Mouse (Mus musculus) MEL (cell line): ENCODE results near the gene Klhl22.

ENCODE experiments used
- CTCF ChIP-seq, 3 experiments: IDR thresholded peaks in 2 of 3; conservative IDR thresholded peaks in 1 of 3; 2 replicates each; pipeline ENCODE4 v1.5.1; 2011 to 2012; ENCODE audit warnings: low read length in 3 of 3, low read depth in 2 of 3, mild to moderate bottlenecking in 2 of 3, improper control_type of control experiment in 1 of 3, inconsistent platforms in 1 of 3, mixed read lengths in 1 of 3, moderate library complexity in 1 of 3; ENCODE audit not compliant: control insufficient read depth in 1 of 3, insufficient read depth in 1 of 3, poor library complexity in 1 of 3, severe bottlenecking in 1 of 3
- POLR2AphosphoS5 ChIP-seq: IDR thresholded peaks from 2 replicates; pipeline ENCODE4 v1.6.1; 2012; ENCODE audit warnings: low read depth, borderline replicate concordance, mild to moderate bottlenecking, inconsistent platforms, low read length, moderate library complexity, mixed read lengths

DNA sequence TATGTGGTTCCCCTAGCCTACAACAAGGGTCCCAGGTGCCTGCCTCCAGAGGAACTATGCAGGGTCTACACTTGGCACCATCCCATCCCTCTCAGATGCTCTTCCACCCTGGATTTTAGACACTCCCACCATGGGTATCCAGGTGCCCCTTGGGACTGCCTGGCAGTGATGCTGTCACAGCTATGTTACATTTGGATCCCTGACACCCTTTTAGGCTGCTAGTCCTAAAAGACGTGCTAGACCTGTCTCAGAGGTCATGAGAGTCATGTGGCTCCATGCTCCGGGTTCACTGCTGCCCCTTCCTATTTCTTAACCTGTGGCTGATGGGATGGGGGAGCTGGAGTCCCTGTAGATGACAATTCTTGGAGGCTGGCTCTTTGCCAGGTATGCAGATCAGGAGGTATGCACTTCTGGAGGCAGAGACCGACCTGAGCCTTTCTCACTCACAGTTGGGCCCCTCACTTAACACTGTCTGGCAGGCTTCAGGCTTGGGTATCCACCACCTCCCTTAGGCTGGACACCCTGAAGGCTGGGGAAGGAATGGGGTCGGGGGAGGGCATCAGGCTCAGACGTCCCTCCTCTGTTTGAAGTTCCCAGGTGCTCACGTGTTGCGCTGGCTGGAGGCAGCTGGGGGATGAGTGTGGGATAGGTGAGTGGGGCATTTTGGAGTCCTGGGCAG, 42.5 kb downstream of the Klhl22 start:
- TF ChIP-seq POLR2AphosphoS5 (no peak), CTCF (IDR thresholded peaks at IDR 0.05 in 2 of 3, conservative IDR thresholded peaks at IDR 0.05 in 1 of 3; ENCODE audit: control insufficient read depth in 1 of 3, insufficient read depth in 1 of 3, low read depth in 2 of 3, low read length in 3 of 3, poor library complexity in 1 of 3, severe bottlenecking in 1 of 3) (no peak)
